In the genomic region with DNA sequence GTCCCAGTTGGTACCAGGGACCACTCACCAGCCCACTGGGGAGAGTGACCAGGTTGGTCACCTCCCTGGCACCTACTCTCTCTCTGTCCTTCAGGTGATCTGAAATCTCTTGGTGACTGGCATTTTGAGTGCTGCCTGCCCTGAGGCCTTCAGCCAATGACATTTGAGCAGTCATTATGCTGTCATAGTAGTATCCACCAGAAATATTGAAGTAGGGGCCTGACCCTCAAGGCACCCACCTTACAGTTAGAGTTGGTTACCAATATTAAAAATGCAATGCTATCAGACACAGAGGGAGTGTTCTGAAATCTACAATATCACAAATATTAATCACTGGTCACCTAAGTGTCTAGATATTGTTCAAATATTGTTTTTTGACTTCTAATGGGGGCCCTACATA, we compare ENCODE assay signal across 8 mouse cellular contexts. TPM values are rescaled to one million over a fixed set of nuclear protein-coding genes. Genes with fewer than 3 reads are reported as not detected.
DNase-seq lines count a peak whose midpoint lies in the region; ATAC-seq and TF ChIP-seq lines count a peak whose summit lies in the region.

A gene (minus strand): TSS at position 101 of the 400 bp plus-strand sequence.

- no peak for ATAC-seq in heart, embryonic 15.5 days (replicated peaks; ENCODE audit: insufficient number of reproducible peaks, insufficient read depth, low FRiP score, low read depth)

- no peaks in the 10 kb centered on the region for H3K4me1 ChIP-seq in liver, adult 2 months (ENCODE audit: control insufficient read depth, insufficient read depth, low read length)
- no peaks in the 10 kb centered on the region for H3K4me1 ChIP-seq in heart, embryonic 15.5 days (replicated peaks)

- H3K4me3 ChIP-seq in liver, adult 2 months (ENCODE audit: insufficient read depth, low read depth, low read length): no peak within 1 kb of the TSS
- no peak within 1 kb of the TSS for H3K4me3 ChIP-seq in heart, embryonic 15.5 days
- no peak within 1 kb of the TSS for H3K4me3 ChIP-seq in myocyte

- no peak for TF ChIP-seq POLR2A in liver, adult 2 months (IDR thresholded peaks at IDR 0.05; ENCODE audit: extremely low read depth, insufficient read depth, low read length)
- no peak for TF ChIP-seq POLR2A in brain, embryonic 14.5 days (IDR thresholded peaks at IDR 0.05; ENCODE audit: borderline replicate concordance, extremely low read depth, insufficient read depth, insufficient read length, poor library complexity, severe bottlenecking)
- TF ChIP-seq POLR2A in myocyte (IDR thresholded peaks at IDR 0.05; ENCODE audit: insufficient read length, low read depth): no peak

- H3ac ChIP-seq in myocyte (ENCODE audit: control insufficient read depth, insufficient read length): no peak within 1 kb of the TSS

- no peak within 1 kb of the TSS for H3K4me2 ChIP-seq in heart, embryonic 15.5 days
- H3K4me2 ChIP-seq in myocyte (ENCODE audit: low read depth): no peak within 1 kb of the TSS

- no peak within 1 kb of the TSS for H3K27ac ChIP-seq in liver, adult 2 months (replicated peaks; ENCODE audit: insufficient read depth, low read depth, low read length)
- no peak within 1 kb of the TSS for H3K27ac ChIP-seq in heart, embryonic 15.5 days

- H3K9me3 ChIP-seq in heart, embryonic 15.5 days (replicated peaks): no peaks in the 10 kb centered on the region

- no peaks in the 10 kb centered on the region for H3K79me2 ChIP-seq in liver, adult 2 months (ENCODE audit: control insufficient read depth, insufficient read depth, low read length)
- H3K79me2 ChIP-seq in myocyte (ENCODE audit: control insufficient read depth, insufficient read depth): peaks cover 7% of the 10 kb centered on the region

- H3K9ac ChIP-seq in liver, adult 2 months (ENCODE audit: low read depth, low read length): no peak within 1 kb of the TSS
- no peak within 1 kb of the TSS for H3K9ac ChIP-seq in heart, embryonic 15.5 days

- TF ChIP-seq CTCF in liver, adult 2 months (IDR thresholded peaks at IDR 0.05; ENCODE audit: low read depth, low read length): no peak
- TF ChIP-seq CTCF in brain, embryonic 14.5 days (IDR thresholded peaks at IDR 0.05; ENCODE audit: borderline replicate concordance, extremely low read depth, insufficient read depth, insufficient read length): no peak

- H3K27me3 ChIP-seq in liver, adult 2 months (ENCODE audit: control insufficient read depth, insufficient read depth, low read length): no peaks in the 10 kb centered on the region
- H3K27me3 ChIP-seq in heart, embryonic 15.5 days: no peaks in the 10 kb centered on the region
- H3K27me3 ChIP-seq in myocyte (ENCODE audit: control insufficient read depth, insufficient read depth, insufficient read length): no peaks in the 10 kb centered on the region

- no peaks in the 10 kb centered on the region for H3K36me3 ChIP-seq in liver, adult 2 months (ENCODE audit: control insufficient read depth, insufficient read depth, low read length)
- H3K36me3 ChIP-seq in heart, embryonic 15.5 days: no peaks in the 10 kb centered on the region
- no peaks in the 10 kb centered on the region for H3K36me3 ChIP-seq in myocyte (ENCODE audit: control insufficient read depth, insufficient read depth)

- intact Hi-C loops in left cerebral cortex, postnatal 25 days (cut with DNase I): no loop called here

- DNase-seq in liver, adult 2 months (ENCODE audit: extremely low read depth, low read depth, low spot score): no peak
- no peak for DNase-seq in liver
- DNase-seq in brain, embryonic 14.5 days (ENCODE audit: low read depth): no peak
- DNase-seq in left cerebral cortex, postnatal 25 days (ENCODE audit: low spot score in 2 of 2): no peak
- DNase-seq in cerebellum, postnatal 14 days: no peak
- no peak for DNase-seq in cerebellum, postnatal 25 days

TF ChIP-seq in myocyte, 11 proteins besides CTCF, POLR2A, EP300 and RAD21:
- TF ChIP-seq POLR2AphosphoS2 (IDR thresholded peaks at IDR 0.05; ENCODE audit: insufficient read length, low read depth) (no peak), REST (IDR thresholded peaks at IDR 0.05; ENCODE audit: insufficient read depth, insufficient read length) (no peak), TCF3 (IDR thresholded peaks at IDR 0.05; ENCODE audit: insufficient read length, low read depth) (no peak), USF1 (IDR thresholded peaks at IDR 0.05; ENCODE audit: low read depth) (no peak), MAX (IDR thresholded peaks at IDR 0.05; ENCODE audit: low read depth) (no peak), MYOD1 (IDR thresholded peaks at IDR 0.05; ENCODE audit: control insufficient read depth in 1 of 3, insufficient read length in 2 of 3, low read depth in 2 of 3) (no peak)

RNA-seq across cellular contexts. Expression of the gene that starts here (rescaled TPM):
- total RNA-seq in liver, adult 2 months (2014; rRNA removed): 265 and 298 TPM in 2 replicates
- polyA plus RNA-seq in liver, adult 2 months (2012; rRNA removed): 142 and 172 TPM in 2 replicates
- polyA plus RNA-seq in brain, embryonic 14.5 days (2012; rRNA removed): 69.0 and 74.2 TPM in 2 replicates
- 227 and 248 TPM in 2 replicates for polyA plus RNA-seq in heart, embryonic 15.5 days (2015; fragmentation: Nextera tagmentation; extraction: Ambion mirVana)
- 10 to 100 TPM; 21.4 to 23.8 TPM for total RNA-seq in left cerebral cortex, postnatal 25 days (2021)
- 97.8 TPM for polyA plus RNA-seq in myocyte (2012; fragmentation: generic; extraction: Trizol)

Comparison
In these comparisons a context has a peak if more than half of its experiments do, and no peak if none do; other contexts are left out.
1. RNA of the gene that starts here (total RNA-seq): 265 to 298 TPM in liver, adult 2 months; 21.4 to 23.8 TPM in left cerebral cortex, postnatal 25 days; every median in the first group is over 10 times any median in the second.